Mouse (Mus musculus) thymus, postnatal 36 days (tissue): ENCODE data around the gene Socs2.
"Not testable (repeated sequence)": the region's sequence is repeated elsewhere in the genome, so short reads cannot be mapped to it uniquely, and the experiment has no call there.

ENCODE experiments used
- DNase-seq, 2 experiments: peaks; one replicate each; pipeline ENCODE4 v3.0.0; 2022; ENCODE audit warnings: mixed read lengths in 2 of 2

Gene Socs2

GRCm38 (mm10) chr10:95389805-95390204 lies 27.2 kb downstream of the Socs2 start:
- not testable (repeated sequence) for DNase-seq

- DNase-seq = no peak
Measured at GRCm38 (mm10) chr10:95388821-95389477, 28.0 kb downstream of the Socs2 start.

DNA sequence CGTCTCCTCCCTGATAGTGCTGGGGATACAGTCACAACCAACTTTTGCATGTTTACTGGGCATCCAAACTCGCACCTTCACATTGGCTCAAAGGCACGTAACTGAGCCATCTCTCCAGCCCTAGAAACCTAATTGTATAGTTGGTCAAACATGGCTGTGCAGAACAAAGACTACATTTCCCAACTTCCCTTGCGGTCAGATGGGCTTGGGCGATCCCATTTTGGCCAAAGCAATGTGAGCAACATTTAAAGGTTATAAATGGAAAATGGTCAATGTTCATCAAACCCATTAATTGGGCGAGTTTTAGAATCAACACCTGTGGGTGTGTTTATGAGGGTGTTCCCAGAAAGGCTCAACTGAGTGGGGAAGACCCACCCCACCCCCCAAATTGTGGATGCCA lies 30.5 kb downstream of the Socs2 start:
- DNase-seq = no peak

DNA sequence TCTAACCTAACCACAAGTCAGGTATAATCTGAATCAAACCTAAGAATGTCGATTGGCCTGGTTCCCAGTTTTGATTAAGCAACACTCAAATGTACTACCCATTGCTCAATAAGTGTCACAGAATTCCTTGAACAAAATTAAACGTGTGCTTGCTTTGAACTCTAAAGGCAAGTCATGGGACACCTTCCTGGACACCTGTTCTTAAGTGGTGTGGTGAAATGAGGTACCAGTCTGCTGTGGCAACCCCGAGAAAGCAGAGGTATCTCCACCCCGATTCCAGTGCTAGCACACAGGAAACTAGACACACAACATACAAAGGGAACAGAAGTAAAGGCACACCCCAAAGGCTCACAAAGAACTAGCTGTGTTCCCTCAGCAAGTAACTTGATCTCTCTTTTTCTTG lies 31.2 kb downstream of the Socs2 start:
- DNase-seq = no peak

DNA sequence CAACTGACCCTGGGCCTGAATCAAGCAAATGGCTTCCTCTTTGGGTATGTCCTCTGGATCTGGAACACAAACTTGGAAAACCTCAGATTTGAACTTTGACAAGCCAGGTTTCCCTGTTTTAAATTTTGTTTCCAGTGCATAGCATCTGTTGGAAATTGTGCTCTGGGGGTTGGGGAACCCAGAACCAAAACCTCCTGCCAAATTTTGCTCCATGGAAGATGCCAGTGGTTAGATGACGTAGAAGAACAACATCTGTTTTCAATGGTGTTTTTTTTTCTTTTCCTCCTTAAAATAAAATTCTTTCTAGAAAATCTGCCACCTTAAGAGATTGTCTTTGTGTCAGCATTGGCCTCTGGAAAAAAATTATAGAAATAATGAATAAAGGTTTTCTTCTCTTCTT lies 31.9 kb downstream of the Socs2 start:
- DNase-seq = no peak

DNA sequence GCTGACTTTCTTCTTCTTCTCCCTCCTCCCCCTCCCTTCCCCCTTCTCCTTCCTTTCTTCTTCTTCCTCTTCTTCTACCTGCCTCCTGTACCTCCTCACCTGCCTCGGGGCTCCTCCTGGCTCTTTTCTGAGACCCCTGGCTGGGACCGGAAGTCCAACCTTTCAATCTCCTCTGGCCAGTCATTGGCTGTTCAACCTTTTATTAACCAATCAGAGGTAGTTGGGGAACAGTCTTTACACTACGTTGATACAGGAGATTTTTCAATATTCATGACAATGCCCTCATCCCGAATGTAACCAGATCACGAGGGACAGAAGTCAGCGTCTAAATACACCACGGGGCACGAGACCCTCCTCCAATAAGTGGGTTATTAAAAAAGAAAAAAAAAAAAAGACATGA lies 32.5 kb downstream of the Socs2 start:
- DNase-seq = no peak

GRCm38 (mm10) chr10:95373340-95373739 lies 43.6 kb downstream of the Socs2 start:
- DNase-seq = no peak

- no peak for DNase-seq
Measured at GRCm38 (mm10) chr10:95371942-95372341, 45.0 kb downstream of the Socs2 start.

- DNase-seq = no peak
Measured at GRCm38 (mm10) chr10:95369190-95369589, 47.8 kb downstream of the Socs2 start.

GRCm38 (mm10) chr10:95368151-95368550 lies 48.8 kb downstream of the Socs2 start:
- DNase-seq = no peak

DNA sequence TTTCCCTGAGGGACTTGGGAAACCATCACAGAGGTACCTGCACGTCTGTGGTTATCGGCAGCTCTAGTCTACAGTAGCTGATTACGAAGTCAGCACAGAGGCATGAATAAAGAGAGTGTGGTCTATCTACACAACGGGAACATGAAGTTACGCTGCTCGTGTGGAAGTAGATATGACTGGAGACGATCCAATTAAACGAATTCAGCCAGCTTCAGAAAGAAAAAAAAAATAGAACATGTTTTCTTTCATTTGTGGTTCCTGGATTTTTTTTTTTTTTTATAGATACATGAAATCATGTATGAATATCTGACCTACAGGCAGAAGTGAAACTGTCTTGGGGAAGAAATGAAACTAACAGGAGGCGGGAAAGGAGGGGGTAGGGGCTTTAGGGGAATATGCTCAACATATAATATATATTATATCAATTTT lies 49.3 kb downstream of the Socs2 start:
- DNase-seq = no peak

DNA sequence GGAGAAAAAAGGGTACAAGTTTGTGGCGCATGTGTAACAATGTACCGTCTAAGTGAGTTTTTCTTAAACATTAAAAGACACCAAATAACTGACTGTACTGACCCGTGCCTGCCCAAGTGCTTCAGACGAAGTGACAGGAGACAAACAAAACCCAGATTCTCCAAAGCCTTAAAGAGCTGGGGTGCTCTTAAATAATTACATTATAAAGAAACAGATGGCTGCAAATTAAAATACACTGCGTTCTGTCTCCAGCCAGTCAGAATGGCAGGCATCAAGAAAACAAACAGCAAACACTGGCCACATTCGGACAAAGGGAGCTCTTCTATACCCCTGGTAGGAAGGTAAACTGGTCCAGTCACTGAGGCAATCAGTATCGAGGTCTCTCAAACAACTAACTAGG lies 49.7 kb downstream of the Socs2 start:
- no peak for DNase-seq

DNA sequence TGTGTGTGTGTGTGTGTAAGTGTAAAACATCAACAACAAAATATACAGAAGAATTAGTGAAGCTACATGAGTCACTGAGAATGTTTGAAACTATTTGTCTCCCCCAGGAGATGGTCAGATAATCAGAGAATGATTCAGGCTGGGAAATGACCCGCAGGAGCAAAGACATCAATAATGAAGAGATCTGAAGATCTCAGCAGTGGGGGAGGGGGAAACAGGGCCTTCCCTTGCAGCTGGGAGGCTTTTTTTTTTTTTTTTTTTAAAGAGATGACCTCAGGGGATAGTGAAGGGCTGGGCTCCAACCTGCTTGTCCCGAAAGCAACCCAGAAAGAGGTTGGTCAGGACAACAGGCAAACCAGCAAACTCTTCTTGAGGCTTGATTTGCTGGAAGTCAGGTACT lies 54.7 kb downstream of the Socs2 start:
- no peak for DNase-seq

DNA sequence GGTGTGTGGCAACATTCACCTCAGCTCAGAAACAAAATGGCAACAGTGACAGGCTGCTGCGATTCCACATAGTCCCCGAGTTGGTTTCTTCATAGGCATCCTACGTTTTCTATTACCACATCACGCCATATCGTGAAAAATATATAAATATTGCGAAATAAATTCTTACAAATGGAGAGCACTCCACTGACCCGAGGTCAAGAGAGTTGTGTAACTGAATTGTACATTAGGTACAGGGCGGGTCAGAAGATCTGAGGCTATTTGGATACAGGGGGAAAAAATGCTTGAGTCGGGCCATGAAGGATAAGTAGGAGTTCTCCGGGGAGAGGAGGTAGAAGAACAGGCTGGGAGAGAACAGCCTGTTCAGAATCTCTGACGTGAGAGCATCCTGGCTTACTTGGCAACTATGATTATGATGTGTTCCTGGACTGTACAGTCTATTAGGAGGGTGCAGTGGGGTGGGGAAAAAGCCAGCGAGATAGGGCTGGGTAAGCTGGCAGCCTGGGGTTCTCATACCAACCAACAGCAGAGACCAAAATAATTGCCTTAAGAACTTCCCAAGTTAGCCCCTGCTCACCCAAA lies 55.6 kb downstream of the Socs2 start:
- no peak for DNase-seq

DNA sequence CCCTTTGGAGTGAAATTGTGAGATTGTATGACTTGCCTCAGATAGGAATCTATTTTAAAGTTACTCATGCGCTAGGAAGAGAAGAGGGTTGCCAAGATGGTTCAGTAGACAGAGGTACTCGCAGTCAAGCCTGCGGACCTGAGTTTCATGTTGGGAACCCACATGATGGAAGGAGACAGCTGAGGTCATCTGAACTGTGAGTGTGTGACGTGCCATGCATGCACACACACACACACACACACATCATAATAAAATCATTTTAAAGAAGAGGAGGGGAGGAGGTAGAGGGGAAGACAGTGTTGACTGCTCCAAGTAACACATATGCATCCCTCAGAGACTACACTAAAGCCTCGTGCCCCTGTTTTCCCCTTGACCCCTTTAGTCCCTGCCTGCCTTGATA lies 56.9 kb downstream of the Socs2 start:
- no peak for DNase-seq

- DNase-seq = no peak
Measured at GRCm38 (mm10) chr10:95357721-95358120, 59.3 kb downstream of the Socs2 start.

DNA sequence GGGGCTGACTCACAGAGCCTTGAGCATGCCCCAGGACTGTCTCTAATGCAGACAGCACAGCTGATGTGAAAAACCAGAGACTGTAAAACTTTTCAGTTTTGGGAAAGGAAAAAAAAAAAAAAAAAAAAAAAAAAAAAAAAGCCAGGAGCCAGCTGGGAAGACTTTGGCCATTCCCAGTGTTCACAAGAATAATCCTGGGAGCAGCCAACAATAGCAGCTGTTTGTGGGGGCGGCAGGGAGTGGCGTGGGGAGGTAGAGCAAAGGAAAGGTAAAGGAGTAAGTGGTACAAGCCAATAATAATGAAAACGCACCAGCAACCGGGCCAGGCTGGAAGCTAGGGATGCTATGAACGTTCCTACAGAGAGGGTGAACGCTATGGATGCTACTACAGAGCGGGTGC lies 60.3 kb downstream of the Socs2 start:
- DNase-seq = no peak

DNA sequence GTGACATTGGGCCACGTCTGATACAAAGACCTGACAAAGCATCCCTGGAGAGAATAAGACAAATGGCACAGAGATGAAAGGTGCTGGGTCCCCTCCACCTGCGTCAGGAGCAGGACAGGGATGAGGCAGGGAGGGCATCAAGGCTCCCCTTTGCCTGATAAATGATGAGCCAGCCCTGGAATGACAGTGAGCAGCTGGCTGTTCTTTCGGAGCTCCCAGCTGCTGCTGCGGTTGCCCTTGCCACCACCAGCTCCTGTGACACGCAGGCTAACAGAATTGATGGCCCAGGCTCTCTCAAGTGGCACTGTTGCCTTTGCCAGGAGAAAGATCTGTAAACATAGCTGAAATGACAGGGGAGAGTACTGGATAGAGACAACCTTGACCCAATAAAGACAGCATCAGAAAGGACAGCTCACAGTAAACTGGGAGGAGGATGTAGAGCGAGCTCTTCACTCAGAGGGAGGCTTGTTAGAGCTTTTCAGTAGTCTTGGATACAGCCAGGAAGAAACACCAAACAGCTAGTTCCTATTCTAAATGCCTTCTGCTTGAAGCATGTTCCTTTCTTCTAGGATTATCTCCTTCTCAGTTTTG lies 61.2 kb downstream of the Socs2 start:
- no peak for DNase-seq

- no peak for DNase-seq
Measured at GRCm38 (mm10) chr10:95354673-95355072, 62.3 kb downstream of the Socs2 start.

DNA sequence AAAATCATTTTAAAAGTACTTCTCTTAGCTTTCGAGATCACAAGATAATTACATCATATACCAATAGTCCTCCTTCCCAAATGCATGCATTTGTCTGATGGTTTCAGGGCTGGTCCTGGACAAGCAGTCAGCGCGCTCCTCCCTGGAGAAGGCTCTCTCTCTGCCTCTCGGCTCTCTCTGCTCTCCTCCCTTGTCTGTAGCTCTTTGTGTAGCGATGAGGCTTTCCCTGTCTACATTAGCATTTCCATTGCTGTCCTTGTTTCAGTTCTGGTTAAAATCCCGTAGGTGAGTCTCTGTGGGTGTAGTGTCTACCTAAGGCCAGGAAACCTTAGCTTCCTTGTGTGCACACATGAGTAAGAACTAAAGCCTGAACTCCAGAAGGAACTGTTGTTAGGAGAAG lies 62.9 kb downstream of the Socs2 start:
- no peak for DNase-seq

DNA sequence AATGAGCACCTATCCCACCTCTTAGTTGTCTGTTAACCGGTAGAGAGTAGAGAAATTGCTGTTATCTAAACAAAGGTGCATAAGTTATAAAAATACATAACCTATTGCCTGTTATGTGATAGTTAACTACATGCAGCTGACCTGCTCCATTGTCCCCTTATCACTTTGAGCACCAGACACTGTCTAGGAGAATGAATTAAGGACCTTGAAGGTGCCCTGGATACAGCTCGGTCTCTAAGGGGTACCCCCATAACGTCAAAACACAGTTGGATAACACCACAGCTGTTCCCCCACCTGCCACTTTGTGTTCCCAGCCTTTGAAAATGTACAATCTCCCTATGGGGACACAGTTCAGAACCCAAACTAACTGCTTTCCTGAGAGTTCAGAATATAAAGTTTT lies 68.5 kb downstream of the Socs2 start:
- no peak for DNase-seq

GRCm38 (mm10) chr10:95347776-95348175 lies 69.2 kb downstream of the Socs2 start:
- DNase-seq = no peak

- no peak for DNase-seq
Measured at GRCm38 (mm10) chr10:95342833-95343590, 74.0 kb downstream of the Socs2 start.

GRCm38 (mm10) chr10:95340676-95341075 lies 76.3 kb downstream of the Socs2 start:
- no peak for DNase-seq
